Mouse (Mus musculus) embryonic fibroblast, embryonic 13.5 days (primary cell): ENCODE measurements at regions not wholly inside any gene's neighbourhood (a gene's known extent, or its start where the extent isn't known, plus 50 kb on each side); places are given as distances from the start of the nearest gene placed in this dataset.

Experiments used
- CTCF ChIP-seq: IDR thresholded peaks from 2 replicates; pipeline ENCODE4 v1.5.1; 2011; ENCODE audit warnings: mild to moderate bottlenecking, control low read depth, low read length, moderate library complexity, borderline replicate concordance; ENCODE audit not compliant: insufficient read depth
- POLR2A ChIP-seq: IDR thresholded peaks from 2 replicates; pipeline ENCODE4 v1.6.1; 2011; ENCODE audit warnings: low read depth, mild to moderate bottlenecking, control low read depth, low read length, moderate library complexity

DNA sequence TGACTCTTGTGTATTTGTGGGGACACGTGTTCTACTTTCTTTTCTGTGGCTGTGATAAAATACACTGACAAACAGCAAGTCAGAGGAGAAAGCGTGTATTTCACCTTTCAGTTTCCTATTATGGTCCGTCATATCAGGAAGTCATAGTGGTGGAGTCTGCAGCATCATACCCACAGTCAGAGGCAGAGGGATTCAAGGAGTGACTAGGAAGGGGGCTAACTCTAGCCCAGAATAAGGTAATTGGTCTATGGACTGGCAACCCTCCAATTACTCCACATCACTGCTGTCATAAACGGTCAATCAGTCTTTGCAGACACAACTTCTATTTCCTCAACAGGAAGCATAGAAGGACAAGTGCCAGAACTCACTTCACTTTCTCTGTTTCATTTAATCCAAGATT is 201.0 kb downstream of the Klf6 start:
- TF ChIP-seq CTCF (no peak), POLR2A (no peak)
